Mouse (Mus musculus): Measurements from ENCODE around the gene Rbm6. TPM values are rescaled to one million over a fixed set of nuclear protein-coding genes. Genes with fewer than 3 reads are reported as not detected.

The Rbm6 gene
- polyA plus RNA-seq, 1 experiment = 19.0 TPM

GRCm38 (mm10) chr9:107750378-107750777, 122.7 kb downstream of the Rbm6 start:
- DNase-seq (ENCODE audit: low read depth) = no peak

GRCm38 (mm10) chr9:107748063-107748462, 125.0 kb downstream of the Rbm6 start:
- DNase-seq (ENCODE audit: low read depth) = no peak

GRCm38 (mm10) chr9:107747310-107747709, 125.7 kb downstream of the Rbm6 start:
- DNase-seq (ENCODE audit: low read depth) = no peak

- no peak for DNase-seq (ENCODE audit: low read depth)
Measured at GRCm38 (mm10) chr9:107746679-107747078, 126.4 kb downstream of the Rbm6 start.

- no peak for DNase-seq (ENCODE audit: low read depth)
Measured at GRCm38 (mm10) chr9:107744061-107744460, 129.0 kb downstream of the Rbm6 start.

GRCm38 (mm10) chr9:107738841-107739202, 134.2 kb downstream of the Rbm6 start:
- DNase-seq (ENCODE audit: low read depth) = no peak

GRCm38 (mm10) chr9:107738020-107738840, 134.8 kb downstream of the Rbm6 start:
- no peak for DNase-seq (ENCODE audit: low read depth)

GRCm38 (mm10) chr9:107736185-107736485, 136.9 kb downstream of the Rbm6 start:
- DNase-seq (ENCODE audit: low read depth) = no peak

GRCm38 (mm10) chr9:107735356-107736184, 137.5 kb downstream of the Rbm6 start:
- no peak for DNase-seq (ENCODE audit: low read depth)

- no peak for DNase-seq (ENCODE audit: low read depth)
Measured at GRCm38 (mm10) chr9:107734567-107734971, 138.5 kb downstream of the Rbm6 start.

GRCm38 (mm10) chr9:107729709-107730108, 143.3 kb downstream of the Rbm6 start:
- no peak for DNase-seq (ENCODE audit: low read depth)

- DNase-seq (ENCODE audit: low read depth) = no peak
Measured at GRCm38 (mm10) chr9:107728919-107729670, 143.9 kb downstream of the Rbm6 start.

GRCm38 (mm10) chr9:107727041-107727440, 146.0 kb downstream of the Rbm6 start:
- DNase-seq (ENCODE audit: low read depth) = no peak

- DNase-seq (ENCODE audit: low read depth) = no peak
Measured at GRCm38 (mm10) chr9:107724796-107725195, 148.2 kb downstream of the Rbm6 start.

- DNase-seq (ENCODE audit: low read depth) = no peak
Measured at GRCm38 (mm10) chr9:107723794-107724531, 149.1 kb downstream of the Rbm6 start.

Other genes starting within 250 kb of the Rbm6 start
- 685 and 710 TPM in 2 replicates for gene Gnai2, start 237.9 kb downstream of the Rbm6 start, polyA plus RNA-seq (2012; rRNA removed)
- 10.5 and 12.5 TPM in 2 replicates for gene Slc38a3, start 203.7 kb downstream of the Rbm6 start, polyA plus RNA-seq (2012; rRNA removed)
- 0.24 TPM in 1 of 2 replicates, not detected in the other for gene Gnat1, start 193.5 kb downstream of the Rbm6 start, polyA plus RNA-seq (2012; rRNA removed)
- 59.8 and 64.0 TPM in 2 replicates for gene Sema3f, start 162.8 kb downstream of the Rbm6 start, polyA plus RNA-seq (2012; rRNA removed)
- gene Rbm5, start 102.2 kb downstream of the Rbm6 start, polyA plus RNA-seq (2012; rRNA removed) = 59.3 and 73.5 TPM in 2 replicates
- 24.5 and 26.2 TPM in 2 replicates for gene Mon1a, start 14.9 kb upstream of the Rbm6 start, polyA plus RNA-seq (2012; rRNA removed)
- 34.3 and 40.2 TPM in 2 replicates for gene Mst1r, start 33.6 kb upstream of the Rbm6 start, polyA plus RNA-seq (2012; rRNA removed)
- 2.3 and 3.1 TPM in 2 replicates for gene Actl11, start 55.2 kb upstream of the Rbm6 start, polyA plus RNA-seq (2012; rRNA removed)
- 0.84 and 0.92 TPM in 2 replicates for gene Camkv, start 62.4 kb upstream of the Rbm6 start, polyA plus RNA-seq (2012; rRNA removed)
- 0.81 and 1.2 TPM in 2 replicates for gene Traip, start 76.9 kb upstream of the Rbm6 start, polyA plus RNA-seq (2012; rRNA removed)
- 43.3 and 65.1 TPM in 2 replicates for gene Uba7, start 102.3 kb upstream of the Rbm6 start, polyA plus RNA-seq (2012; rRNA removed)
- gene Gm20661, start 109.8 kb upstream of the Rbm6 start, polyA plus RNA-seq (2012; rRNA removed) = 0.84 and 1.0 TPM in 2 replicates
- 16.2 and 20.8 TPM in 2 replicates for gene Inka1, start 112.6 kb upstream of the Rbm6 start, polyA plus RNA-seq (2012; rRNA removed)
- gene Cdhr4, start 119.3 kb upstream of the Rbm6 start, polyA plus RNA-seq (2012; rRNA removed) = 13.0 and 14.5 TPM in 2 replicates
- gene Gm20662, start 123.1 kb upstream of the Rbm6 start, polyA plus RNA-seq (2012; rRNA removed) = 3.8 and 5.0 TPM in 2 replicates
- gene Ip6k1, start 129.3 kb upstream of the Rbm6 start, polyA plus RNA-seq (2012; rRNA removed) = 94.3 and 97.5 TPM in 2 replicates
- gene Gmppb, start 176.0 kb upstream of the Rbm6 start, polyA plus RNA-seq (2012; rRNA removed) = 51.3 and 52.0 TPM in 2 replicates
- 9.0 and 9.8 TPM in 2 replicates for gene Amigo3, start 179.9 kb upstream of the Rbm6 start, polyA plus RNA-seq (2012; rRNA removed)
- 0.32 and 0.94 TPM in 2 replicates for gene Mst1, start 207.2 kb upstream of the Rbm6 start, polyA plus RNA-seq (2012; rRNA removed)
- gene Rnf123, start 210.1 kb upstream of the Rbm6 start, polyA plus RNA-seq (2012; rRNA removed) = 69.5 and 90.7 TPM in 2 replicates
- gene Apeh, start 221.4 kb upstream of the Rbm6 start, polyA plus RNA-seq (2012; rRNA removed) = 94.2 and 118 TPM in 2 replicates

Measured in gonadal fat pad, adult 2 months (tissue).